ENCODE assay signal across 23 mouse cellular contexts in the genomic region with DNA sequence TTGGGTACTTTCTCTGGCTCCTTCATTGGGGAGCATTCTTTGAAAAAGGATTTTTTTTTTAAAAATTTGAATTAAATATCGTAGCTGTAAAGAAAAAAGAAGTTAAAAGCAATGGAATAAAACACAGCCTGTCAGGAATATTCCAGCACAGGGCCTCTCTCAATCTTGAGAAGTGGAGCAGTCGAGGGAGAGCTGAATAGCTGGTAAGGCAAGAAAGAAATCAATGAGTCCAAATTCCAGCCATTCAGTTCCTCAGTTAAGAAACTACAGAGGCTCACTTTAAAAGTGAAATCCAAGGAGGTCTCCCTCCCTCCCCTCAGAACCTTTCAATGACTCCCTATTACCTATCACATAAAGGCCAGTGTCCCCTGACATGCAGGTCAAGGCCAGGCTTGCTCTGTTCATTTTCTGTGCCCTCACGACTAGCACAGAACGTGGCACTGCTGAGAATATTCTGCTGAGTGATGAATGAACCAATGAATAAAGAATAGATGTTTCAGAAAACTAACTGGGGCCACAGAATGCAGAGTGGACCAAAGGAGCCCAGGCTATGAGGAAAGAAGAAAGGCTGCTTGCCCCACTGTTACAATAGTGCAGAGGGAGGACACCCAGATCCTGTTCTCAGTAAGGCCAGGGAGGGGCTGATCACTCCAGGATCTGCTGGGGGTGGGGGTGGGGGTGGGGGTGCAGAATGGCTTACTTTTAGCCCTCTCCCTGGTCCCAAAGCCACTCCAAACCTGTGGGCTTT.
DNase-seq lines count a peak whose midpoint lies in the region; ATAC-seq lines count a peak whose summit lies in the region.
"Had no signal": no experiment of that assay in that cellular context is flagged by ENCODE, and none has a peak within 500 bp of the region (broad histone marks: within the 10 kb centered on the region; RNA-seq: fewer than 3 reads in every experiment).

No protein-coding gene starts in this region.

- no peak overlapping the region for H3K4me3 ChIP-seq in hindbrain, embryonic 16.5 days (ENCODE audit: low read length)
- no peak overlapping the region for H3K4me3 ChIP-seq in hindbrain, embryonic 14.5 days (replicated peaks; ENCODE audit: low read length)
- no peak overlapping the region for H3K4me3 ChIP-seq in forebrain, embryonic 11.5 days (ENCODE audit: low read depth, low read length)
- no peak overlapping the region for H3K4me3 ChIP-seq in intestine, embryonic 16.5 days (ENCODE audit: low read length)
- H3K4me3 ChIP-seq: heart, embryonic 10.5 days; stomach, embryonic 15.5 days had no signal

- no peak overlapping the region for H3K4me2 ChIP-seq in hindbrain, embryonic 16.5 days (ENCODE audit: low read length)
- H3K4me2 ChIP-seq in hindbrain, embryonic 14.5 days (replicated peaks), result no peak overlapping the region
- no peak overlapping the region for H3K4me2 ChIP-seq in forebrain, embryonic 11.5 days (ENCODE audit: low read depth, low read length, severe bottlenecking)
- H3K4me2 ChIP-seq in intestine, embryonic 16.5 days (ENCODE audit: low read depth, low read length), result no peak overlapping the region
- H3K4me2 ChIP-seq: liver, embryonic 11.5 days; stomach, embryonic 15.5 days had no signal

- no peak overlapping the region for H3K9ac ChIP-seq in hindbrain, embryonic 16.5 days (ENCODE audit: low read depth, low read length)
- no peak overlapping the region for H3K9ac ChIP-seq in hindbrain, embryonic 14.5 days
- H3K9ac ChIP-seq in forebrain, embryonic 11.5 days (ENCODE audit: low read length), result no peak overlapping the region
- H3K9ac ChIP-seq in intestine, embryonic 16.5 days (ENCODE audit: low read depth, low read length), result no peak overlapping the region
- H3K9ac ChIP-seq: stomach, embryonic 15.5 days had no signal

- DNase-seq in hindbrain, embryonic 14.5 days (ENCODE audit: low spot score), result no peak
- DNase-seq in embryo, embryonic 10.5 days (ENCODE audit: low spot score), result peak; percentile 16
- DNase-seq in forebrain, embryonic 11.5 days (ENCODE audit: low spot score), result no peak
- no peak for DNase-seq in right cerebral cortex, adult 2 months (ENCODE audit: low spot score in 2 of 2)
- no peak for DNase-seq in thymus, postnatal 36 days
- DNase-seq: adrenal gland, postnatal 10 days; B cell, adult 2 months; cerebellum, adult 8-10 months; gastrocnemius, postnatal 25 days; heart, postnatal 14 days; kidney, postnatal 14 days; layer of hippocampus, postnatal 36 days; left cerebral cortex, postnatal 4 days; lung, adult 2 months; lung, postnatal 36 days; spleen, adult 18-20 months; thymus, adult 2 months had no signal

- 27% methylated on average over 4 of the region's 4 CpGs for WGBS in hindbrain, embryonic 16.5 days
- 32% methylated on average over 4 of the region's 4 CpGs for WGBS in hindbrain, embryonic 14.5 days
- 24% methylated on average over 4 of the region's 4 CpGs for WGBS in forebrain, embryonic 11.5 days
- 39% methylated on average over 4 of the region's 4 CpGs for WGBS in intestine, embryonic 16.5 days

- H3K9me3 ChIP-seq in hindbrain, embryonic 16.5 days (ENCODE audit: control insufficient read depth, low read length), result no peaks in the 10 kb centered on the region
- H3K9me3 ChIP-seq in hindbrain, embryonic 14.5 days (ENCODE audit: control insufficient read depth, low read length), result no peaks in the 10 kb centered on the region
- no peaks in the 10 kb centered on the region for H3K9me3 ChIP-seq in forebrain, embryonic 11.5 days (ENCODE audit: control insufficient read depth, low read length)
- H3K9me3 ChIP-seq in intestine, embryonic 16.5 days (ENCODE audit: control insufficient read depth, low read length), result no peaks in the 10 kb centered on the region
- H3K9me3 ChIP-seq: heart, embryonic 10.5 days; stomach, embryonic 15.5 days had no signal

- H3K27me3 ChIP-seq in hindbrain, embryonic 16.5 days (replicated peaks; ENCODE audit: control insufficient read depth, insufficient read depth, low read length), result no peaks in the 10 kb centered on the region
- H3K27me3 ChIP-seq in hindbrain, embryonic 14.5 days (ENCODE audit: control insufficient read depth, insufficient read depth, low read length), result no peaks in the 10 kb centered on the region
- H3K27me3 ChIP-seq in forebrain, embryonic 11.5 days (ENCODE audit: control insufficient read depth, insufficient read depth, low read length), result no peaks in the 10 kb centered on the region
- no peaks in the 10 kb centered on the region for H3K27me3 ChIP-seq in intestine, embryonic 16.5 days (replicated peaks; ENCODE audit: control insufficient read depth, insufficient read depth, low read length)
- H3K27me3 ChIP-seq: stomach, embryonic 15.5 days had no signal

- H3K4me1 ChIP-seq in hindbrain, embryonic 16.5 days (ENCODE audit: control insufficient read depth, insufficient read depth, low read depth, low read length), result peaks cover 8% of the 10 kb centered on the region; the same call in 1 of the 2 replicates
- H3K4me1 ChIP-seq in hindbrain, embryonic 14.5 days (replicated peaks; ENCODE audit: control insufficient read depth, insufficient read depth, low read length), result peaks cover 7% of the 10 kb centered on the region; the same call in 1 of the 2 replicates
- no peaks in the 10 kb centered on the region; the same call in 1 of the 2 replicates for H3K4me1 ChIP-seq in forebrain, embryonic 11.5 days (replicated peaks; ENCODE audit: control insufficient read depth, insufficient read depth, low read length)
- peaks cover 6% of the 10 kb centered on the region; the same call in 1 of the 2 replicates for H3K4me1 ChIP-seq in intestine, embryonic 16.5 days (ENCODE audit: control insufficient read depth, insufficient read depth, low read length)
- H3K4me1 ChIP-seq: heart, embryonic 10.5 days; stomach, embryonic 15.5 days had no signal

- H3K27ac ChIP-seq in hindbrain, embryonic 16.5 days (ENCODE audit: low read depth, low read length), result no peak overlapping the region
- H3K27ac ChIP-seq in hindbrain, embryonic 14.5 days, result no peak overlapping the region
- no peak overlapping the region for H3K27ac ChIP-seq in forebrain, embryonic 11.5 days (ENCODE audit: low read depth, low read length)
- H3K27ac ChIP-seq in intestine, embryonic 16.5 days (ENCODE audit: low read length), result no peak overlapping the region
- H3K27ac ChIP-seq: heart, embryonic 10.5 days; stomach, embryonic 15.5 days had no signal

- no peaks in the 10 kb centered on the region for H3K36me3 ChIP-seq in hindbrain, embryonic 16.5 days (ENCODE audit: control insufficient read depth, insufficient read depth, low read length)
- H3K36me3 ChIP-seq in hindbrain, embryonic 14.5 days (replicated peaks; ENCODE audit: control insufficient read depth, insufficient read depth), result no peaks in the 10 kb centered on the region
- H3K36me3 ChIP-seq in forebrain, embryonic 11.5 days (ENCODE audit: control insufficient read depth, insufficient read depth, low read length), result no peaks in the 10 kb centered on the region
- no peaks in the 10 kb centered on the region for H3K36me3 ChIP-seq in intestine, embryonic 16.5 days (ENCODE audit: control insufficient read depth, insufficient read depth, low read length)
- H3K36me3 ChIP-seq: heart, embryonic 10.5 days; stomach, embryonic 15.5 days had no signal

- ATAC-seq in hindbrain, embryonic 16.5 days, result peak; percentile 38; the same call in 1 of the 2 replicates
- ATAC-seq in hindbrain, embryonic 14.5 days (ENCODE audit: low FRiP score), result no peak; the same call in 1 of the 2 replicates
- ATAC-seq in forebrain, embryonic 11.5 days (replicated peaks; ENCODE audit: low FRiP score), result peak; percentile 80
- ATAC-seq in intestine, embryonic 16.5 days, result peak; percentile 70
- ATAC-seq: inflammation-experienced regulatory T-cells, adult 6 months had no signal
